Mouse (Mus musculus): Measurements from ENCODE around the gene Srebf1. TPM values are rescaled to one million over a fixed set of nuclear protein-coding genes. Genes with fewer than 3 reads are reported as not detected.

The Srebf1 gene
- polyA plus RNA-seq, 1 experiment from 2014 or later = 65.9 TPM

GRCm38 (mm10) chr11:60228525-60228924 lies 6.1 kb upstream of the Srebf1 start:
- H3K36me3 ChIP-seq (ENCODE audit: control insufficient read depth, insufficient read depth, low read length) = no peaks in the 10 kb centered on the region
- H3K27me3 ChIP-seq (ENCODE audit: control insufficient read depth, insufficient read depth, low read depth, low read length) = no peaks in the 10 kb centered on the region
- H3K9me3 ChIP-seq (ENCODE audit: control insufficient read depth, low read length) = no peaks in the 10 kb centered on the region
- H3K9ac ChIP-seq (ENCODE audit: low read length) = no peak overlapping the region
- H3K27ac ChIP-seq (ENCODE audit: low read length) = 0 out of 2 replicates have a peak overlapping the region, but pooled peaks have one; percentile 10
- no peak for ATAC-seq (ENCODE audit: low read depth)
- H3K4me1 ChIP-seq (replicated peaks; ENCODE audit: control insufficient read depth, insufficient read depth, low read length) = peaks cover 32% of the 10 kb centered on the region
- no peak overlapping the region for H3K4me2 ChIP-seq (ENCODE audit: low read depth, low read length)
- no peak overlapping the region for H3K4me3 ChIP-seq (ENCODE audit: low read length)
- WGBS = 42% methylated on average over 3 of the region's 3 CpGs

GRCm38 (mm10) chr11:60225874-60226273 lies 3.5 kb upstream of the Srebf1 start:
- Histone ChIP-seq H3K9me3 (ENCODE audit: control insufficient read depth, low read length) (no peaks in the 10 kb centered on the region), H3K9ac (ENCODE audit: low read length) (no peak overlapping the region), H3K4me1 (replicated peaks; ENCODE audit: control insufficient read depth, insufficient read depth, low read length) (peaks cover 21% of the 10 kb centered on the region), H3K4me3 (ENCODE audit: low read length) (no peak overlapping the region), H3K4me2 (ENCODE audit: low read depth, low read length) (no peak overlapping the region), H3K27ac (ENCODE audit: low read length) (no peak overlapping the region), H3K27me3 (ENCODE audit: control insufficient read depth, insufficient read depth, low read depth, low read length) (no peaks in the 10 kb centered on the region), H3K36me3 (ENCODE audit: control insufficient read depth, insufficient read depth, low read length) (no peaks in the 10 kb centered on the region)
- ATAC-seq (ENCODE audit: low read depth) = no peak
- WGBS = 72% methylated on average over 1 of the region's 1 CpGs

- WGBS = 59% methylated on average over 4 of the region's 4 CpGs
- no peaks in the 10 kb centered on the region for H3K9me3 ChIP-seq (ENCODE audit: control insufficient read depth, low read length)
- no peak for ATAC-seq (ENCODE audit: low read depth)
- peaks cover 23% of the 10 kb centered on the region for H3K4me1 ChIP-seq (replicated peaks; ENCODE audit: control insufficient read depth, insufficient read depth, low read length)
- no peaks in the 10 kb centered on the region for H3K36me3 ChIP-seq (ENCODE audit: control insufficient read depth, insufficient read depth, low read length)
- no peak overlapping the region for H3K4me3 ChIP-seq (ENCODE audit: low read length)
- no peak overlapping the region for H3K4me2 ChIP-seq (ENCODE audit: low read depth, low read length)
- H3K9ac ChIP-seq (ENCODE audit: low read length) = no peak overlapping the region
- no peak overlapping the region for H3K27ac ChIP-seq (ENCODE audit: low read length)
- no peaks in the 10 kb centered on the region for H3K27me3 ChIP-seq (ENCODE audit: control insufficient read depth, insufficient read depth, low read depth, low read length)
Observed at GRCm38 (mm10) chr11:60224676-60225075, 2.3 kb upstream of the Srebf1 start.

DNA sequence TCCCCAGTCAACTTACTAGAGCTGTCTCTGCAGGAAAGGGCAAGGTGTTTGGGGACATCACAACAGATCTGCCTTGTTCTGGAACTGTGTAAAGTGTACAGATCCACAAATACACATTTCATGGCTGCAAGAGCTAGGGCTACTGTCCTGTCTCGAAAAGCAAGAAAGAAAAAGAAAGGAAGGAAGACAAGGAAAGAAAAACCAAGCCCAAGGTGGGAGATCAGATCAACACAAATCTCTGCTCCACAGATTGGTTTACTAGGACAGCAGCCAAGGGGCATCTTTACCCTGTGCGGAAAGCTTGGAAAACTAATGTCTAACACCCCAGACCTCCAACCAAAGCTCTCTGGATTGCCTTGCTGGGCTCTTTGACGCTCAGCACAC lies 304 bp downstream of the Srebf1 start:
- no peaks in the 10 kb centered on the region for H3K9me3 ChIP-seq (ENCODE audit: control insufficient read depth, low read length)
- H3K27ac ChIP-seq (ENCODE audit: low read length) = no peak overlapping the region; the same call in 1 of the 2 replicates
- no peak for ATAC-seq (ENCODE audit: low read depth)
- H3K27me3 ChIP-seq (ENCODE audit: control insufficient read depth, insufficient read depth, low read depth, low read length) = no peaks in the 10 kb centered on the region
- peak overlapping the region; percentile 53 for H3K4me3 ChIP-seq (ENCODE audit: low read length)
- H3K9ac ChIP-seq (ENCODE audit: low read length) = peak overlapping the region; percentile 66
- H3K4me2 ChIP-seq (ENCODE audit: low read depth, low read length) = peak overlapping the region; percentile 91
- WGBS = 50% methylated on average over 3 of the region's 3 CpGs
- H3K4me1 ChIP-seq (replicated peaks; ENCODE audit: control insufficient read depth, insufficient read depth, low read length) = peaks cover 29% of the 10 kb centered on the region
- peaks cover 3% of the 10 kb centered on the region for H3K36me3 ChIP-seq (ENCODE audit: control insufficient read depth, insufficient read depth, low read length)

DNA sequence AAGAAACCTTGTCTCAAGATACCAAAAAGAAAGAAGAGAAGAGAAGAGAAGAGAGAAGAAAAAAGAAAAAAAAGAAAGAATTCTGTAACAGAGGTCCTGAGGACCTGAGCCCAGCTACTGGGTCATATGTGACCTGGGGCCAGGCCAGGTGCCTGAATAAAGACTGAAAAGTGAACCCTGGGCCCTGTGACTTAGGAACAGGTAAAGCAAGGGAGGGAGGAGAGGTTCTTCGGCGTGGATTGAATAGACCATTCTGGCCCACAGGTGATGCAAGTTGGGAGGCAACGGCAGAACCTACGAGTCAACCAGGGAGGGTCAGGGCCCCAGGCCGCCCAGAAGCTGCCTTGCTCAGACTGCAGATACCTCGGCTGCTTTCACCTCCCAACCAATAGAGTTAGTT lies 956 bp downstream of the Srebf1 start:
- 81% methylated on average over 6 of the region's 6 CpGs for WGBS
- peaks cover 30% of the 10 kb centered on the region for H3K4me1 ChIP-seq (replicated peaks; ENCODE audit: control insufficient read depth, insufficient read depth, low read length)

GRCm38 (mm10) chr11:60220291-60220804 lies 2.0 kb downstream of the Srebf1 start:
- peak overlapping the region; percentile 90 for H3K27ac ChIP-seq (ENCODE audit: low read length)
- peak; percentile 85 for ATAC-seq (ENCODE audit: low read depth)
- H3K9ac ChIP-seq (ENCODE audit: low read length) = peak overlapping the region; percentile 84
- peak overlapping the region; percentile 82 for H3K4me3 ChIP-seq (ENCODE audit: low read length)
- peak overlapping the region; percentile 82 for H3K4me2 ChIP-seq (ENCODE audit: low read depth, low read length)
- peaks cover 30% of the 10 kb centered on the region for H3K4me1 ChIP-seq (replicated peaks; ENCODE audit: control insufficient read depth, insufficient read depth, low read length)
- peaks cover 3% of the 10 kb centered on the region for H3K36me3 ChIP-seq (ENCODE audit: control insufficient read depth, insufficient read depth, low read length)
- no peaks in the 10 kb centered on the region for H3K27me3 ChIP-seq (ENCODE audit: control insufficient read depth, insufficient read depth, low read depth, low read length)
- H3K9me3 ChIP-seq (ENCODE audit: control insufficient read depth, low read length) = no peaks in the 10 kb centered on the region
- under 1% methylated on average over 46 of the region's 46 CpGs for WGBS

More for the DNA sequence above, 956 bp downstream of the Srebf1 start:
- no peaks in the 10 kb centered on the region for H3K27me3 ChIP-seq (ENCODE audit: control insufficient read depth, insufficient read depth, low read depth, low read length)
- H3K4me3 ChIP-seq (ENCODE audit: low read length) = no peak overlapping the region
- H3K27ac ChIP-seq (ENCODE audit: low read length) = no peak overlapping the region
- no peaks in the 10 kb centered on the region for H3K9me3 ChIP-seq (ENCODE audit: control insufficient read depth, low read length)
- H3K9ac ChIP-seq (ENCODE audit: low read length) = no peak overlapping the region
- H3K36me3 ChIP-seq (ENCODE audit: control insufficient read depth, insufficient read depth, low read length) = peaks cover 3% of the 10 kb centered on the region
- no peak overlapping the region for H3K4me2 ChIP-seq (ENCODE audit: low read depth, low read length)
- no peak for ATAC-seq (ENCODE audit: low read depth)

- H3K4me3 ChIP-seq (ENCODE audit: low read length) = peak overlapping the region; percentile 82
- H3K4me1 ChIP-seq (replicated peaks; ENCODE audit: control insufficient read depth, insufficient read depth, low read length) = peaks cover 30% of the 10 kb centered on the region
- 11% methylated on average over 8 of the region's 8 CpGs for WGBS
- peaks cover 3% of the 10 kb centered on the region for H3K36me3 ChIP-seq (ENCODE audit: control insufficient read depth, insufficient read depth, low read length)
- peak overlapping the region; percentile 90 for H3K27ac ChIP-seq (ENCODE audit: low read length)
- H3K27me3 ChIP-seq (ENCODE audit: control insufficient read depth, insufficient read depth, low read depth, low read length) = no peaks in the 10 kb centered on the region
- no peak for ATAC-seq (ENCODE audit: low read depth)
- peak overlapping the region; percentile 82 for H3K4me2 ChIP-seq (ENCODE audit: low read depth, low read length)
- H3K9me3 ChIP-seq (ENCODE audit: control insufficient read depth, low read length) = no peaks in the 10 kb centered on the region
- peak overlapping the region; percentile 84 for H3K9ac ChIP-seq (ENCODE audit: low read length)
Observed at GRCm38 (mm10) chr11:60219609-60220008, 2.8 kb downstream of the Srebf1 start.

DNA sequence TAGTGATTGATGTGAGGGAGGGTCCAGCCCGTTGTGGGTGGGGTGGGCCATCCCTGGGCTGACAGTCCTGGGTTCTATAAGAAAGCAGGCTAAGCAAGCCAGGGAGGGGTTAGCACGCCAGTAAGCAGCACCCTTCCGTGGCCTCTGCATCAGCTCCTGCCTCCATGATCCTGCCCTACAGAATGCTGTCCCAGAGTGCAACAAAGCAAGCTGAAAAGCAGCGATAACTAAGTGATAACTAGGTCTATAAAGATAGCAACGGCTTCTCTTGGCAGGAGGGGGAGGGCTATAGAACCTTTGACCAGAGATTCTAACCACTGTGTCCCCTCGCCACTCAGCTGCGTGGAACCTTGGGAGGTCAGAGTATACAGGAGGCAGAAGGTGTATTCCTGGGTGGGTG lies 4.9 kb downstream of the Srebf1 start:
- peaks cover 35% of the 10 kb centered on the region for H3K4me1 ChIP-seq (replicated peaks; ENCODE audit: control insufficient read depth, insufficient read depth, low read length)
- H3K36me3 ChIP-seq (ENCODE audit: control insufficient read depth, insufficient read depth, low read length) = peaks cover 3% of the 10 kb centered on the region
- H3K4me3 ChIP-seq (ENCODE audit: low read length) = no peak overlapping the region
- no peak for ATAC-seq (ENCODE audit: low read depth)
- H3K9me3 ChIP-seq (ENCODE audit: control insufficient read depth, low read length) = no peaks in the 10 kb centered on the region
- H3K9ac ChIP-seq (ENCODE audit: low read length) = no peak overlapping the region
- H3K27ac ChIP-seq (ENCODE audit: low read length) = no peak overlapping the region
- no peak overlapping the region for H3K4me2 ChIP-seq (ENCODE audit: low read depth, low read length)
- no peaks in the 10 kb centered on the region for H3K27me3 ChIP-seq (ENCODE audit: control insufficient read depth, insufficient read depth, low read depth, low read length)
- WGBS = 81% methylated on average over 7 of the region's 7 CpGs

DNA sequence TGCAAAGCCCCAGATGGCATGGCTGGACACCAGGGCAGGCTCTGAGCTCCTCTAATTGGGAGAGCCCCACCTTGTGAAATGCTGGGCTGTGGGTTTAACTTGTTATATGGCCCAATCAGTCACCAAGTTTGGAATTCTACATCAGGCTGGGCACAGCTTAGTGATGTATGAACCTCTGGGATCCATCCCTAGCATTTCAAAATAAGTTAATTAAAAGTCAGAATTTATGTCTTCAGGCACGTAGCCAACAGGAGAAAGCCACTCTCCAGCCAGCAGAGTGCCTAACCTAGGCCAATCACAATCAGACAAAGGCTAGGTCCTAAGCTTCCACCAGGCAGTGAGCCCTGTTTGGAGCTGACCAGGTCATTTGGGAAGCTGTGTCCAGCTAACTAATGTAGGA lies 5.7 kb downstream of the Srebf1 start:
- 84% methylated on average over 1 of the region's 1 CpGs for WGBS
- peaks cover 38% of the 10 kb centered on the region for H3K4me1 ChIP-seq (replicated peaks; ENCODE audit: control insufficient read depth, insufficient read depth, low read length)
- no peak overlapping the region for H3K9ac ChIP-seq (ENCODE audit: low read length)

DNA sequence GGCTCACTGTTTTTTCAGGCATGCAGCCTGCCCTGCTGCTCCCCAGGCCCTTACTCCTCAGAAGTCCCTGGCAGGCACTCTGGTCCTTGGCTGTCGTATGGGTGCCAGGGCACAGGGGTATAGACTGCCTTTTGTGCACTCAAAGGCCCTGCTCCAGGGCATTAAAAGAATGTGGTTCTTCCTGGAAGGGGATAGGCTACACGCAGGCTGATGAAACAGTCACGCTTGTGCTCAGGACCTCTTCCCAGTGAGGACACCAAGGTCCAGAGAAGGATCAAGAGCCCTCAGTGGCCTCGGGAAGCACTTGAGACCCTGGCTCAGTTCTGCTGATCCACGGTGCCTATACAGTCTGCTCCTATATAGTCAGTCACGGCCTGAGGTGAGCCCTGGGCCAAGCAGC lies 9.1 kb downstream of the Srebf1 start:
- no peak overlapping the region for H3K4me3 ChIP-seq (ENCODE audit: low read length)
- peaks cover 49% of the 10 kb centered on the region for H3K4me1 ChIP-seq (replicated peaks; ENCODE audit: control insufficient read depth, insufficient read depth, low read length)
- no peaks in the 10 kb centered on the region for H3K9me3 ChIP-seq (ENCODE audit: control insufficient read depth, low read length)
- ATAC-seq (ENCODE audit: low read depth) = no peak
- H3K36me3 ChIP-seq (ENCODE audit: control insufficient read depth, insufficient read depth, low read length) = no peaks in the 10 kb centered on the region; the same call in 1 of the 2 replicates
- WGBS = 53% methylated on average over 6 of the region's 6 CpGs
- H3K4me2 ChIP-seq (ENCODE audit: low read depth, low read length) = no peak overlapping the region
- no peaks in the 10 kb centered on the region for H3K27me3 ChIP-seq (ENCODE audit: control insufficient read depth, insufficient read depth, low read depth, low read length)
- peak overlapping the region; percentile 71 for H3K27ac ChIP-seq (ENCODE audit: low read length)
- peak overlapping the region; percentile 40 for H3K9ac ChIP-seq (ENCODE audit: low read length)

More for the DNA sequence above, 5.7 kb downstream of the Srebf1 start:
- ATAC-seq (ENCODE audit: low read depth) = no peak
- H3K9me3 ChIP-seq (ENCODE audit: control insufficient read depth, low read length) = no peaks in the 10 kb centered on the region
- no peak overlapping the region for H3K4me3 ChIP-seq (ENCODE audit: low read length)
- peaks cover 3% of the 10 kb centered on the region for H3K36me3 ChIP-seq (ENCODE audit: control insufficient read depth, insufficient read depth, low read length)
- H3K27me3 ChIP-seq (ENCODE audit: control insufficient read depth, insufficient read depth, low read depth, low read length) = no peaks in the 10 kb centered on the region
- H3K4me2 ChIP-seq (ENCODE audit: low read depth, low read length) = no peak overlapping the region
- no peak overlapping the region for H3K27ac ChIP-seq (ENCODE audit: low read length)
